Mouse (Mus musculus) neural tube, embryonic 11.5 days (tissue): Measurements from ENCODE around the gene Mier3. TPM values are rescaled to one million over a fixed set of nuclear protein-coding genes. Genes with fewer than 3 reads are reported as not detected.
"Not testable (repeated sequence)": the region's sequence is repeated elsewhere in the genome, so short reads cannot be mapped to it uniquely, and the experiment has no call there.

Experiments used
- ATAC-seq: fragments of 200-750 bp; cut with Nextera tagmentation; 2 replicates; pipeline ENCODE4 v1.8.0; 2017; ENCODE audit warnings: moderate number of reproducible peaks, mild to moderate bottlenecking, moderate TSS enrichment, moderate library complexity; ENCODE audit not compliant: insufficient read depth, low FRiP score, low TSS enrichment
- DNase-seq: peaks from one replicate; pipeline ENCODE4 v3.0.0-alpha.2; 2015; ENCODE audit warnings: low spot score
- H3K27ac ChIP-seq: fragments of 300-500 bp; sonication (generic); 2 replicates; pipeline ENCODE4 v1.5.1; 2014; ENCODE audit warnings: low read depth, mild to moderate bottlenecking, low read length
- H3K27me3 ChIP-seq: fragments of 300-500 bp; sonication (generic); 2 replicates; pipeline ENCODE4 v1.6.1; 2014; ENCODE audit warnings: mild to moderate bottlenecking, low read length, mixed read lengths; ENCODE audit not compliant: control insufficient read depth, insufficient read depth
- H3K36me3 ChIP-seq: fragments of 300-500 bp; sonication (generic); 2 replicates; pipeline ENCODE4 v1.6.1; 2014; ENCODE audit warnings: mild to moderate bottlenecking, low read length, moderate library complexity, mixed read lengths; ENCODE audit not compliant: control insufficient read depth, insufficient read depth
- H3K4me1 ChIP-seq: fragments of 300-500 bp; sonication (generic); 2 replicates; pipeline ENCODE4 v1.6.1; 2014; ENCODE audit warnings: low read length, mixed read lengths; ENCODE audit not compliant: control insufficient read depth, insufficient read depth
- H3K4me2 ChIP-seq: fragments of 300-500 bp; sonication (generic); 2 replicates; pipeline ENCODE4 v1.6.1; 2014; ENCODE audit warnings: low read depth, mild to moderate bottlenecking, moderate library complexity
- H3K4me3 ChIP-seq: fragments of 300-500 bp; sonication (generic); 2 replicates; pipeline ENCODE4 v1.5.1; 2014; ENCODE audit warnings: low read depth, low read length
- H3K9ac ChIP-seq: fragments of 300-500 bp; sonication (generic); 2 replicates; pipeline ENCODE4 v1.6.1; 2014; ENCODE audit warnings: mild to moderate bottlenecking, low read length
- H3K9me3 ChIP-seq: fragments of 300-500 bp; sonication (generic); 2 replicates; pipeline ENCODE4 v1.6.1; 2016; ENCODE audit warnings: low read length; ENCODE audit not compliant: control insufficient read depth
- WGBS: fragments of 180-500 bp; shearing (Covaris S2); extraction: QIAGEN DNeasy Blood & Tissue Kit; methylation state at CpG from one replicate; pipeline ENCODE4 v1.1.7; 2014; 5-methylcytosine and 5-hydroxymethylcytosine counted together
- polyA plus RNA-seq: library from polyadenylated mRNA; unstranded; fragments of >200 nt; fragmentation: Nextera tagmentation; extraction: Ambion mirVana; gene quantifications from 2 replicates; pipeline ENCODE4 v1.2.1, GENCODE M21; 2014

The Mier3 gene
- polyA plus RNA-seq, 1 experiment from 2014 or later = 24.9 TPM

- no peaks in the 10 kb centered on the region for H3K9me3 ChIP-seq
- peak overlapping the region; percentile 88 for H3K4me2 ChIP-seq
- peak; percentile 93 for DNase-seq
- H3K4me3 ChIP-seq = peak overlapping the region; percentile 98
- no peaks in the 10 kb centered on the region for H3K36me3 ChIP-seq
- 0 out of 2 replicates have a peak, but pooled peaks cover 2% of the 10 kb centered on the region for H3K27me3 ChIP-seq
- no peaks in the 10 kb centered on the region for H3K4me1 ChIP-seq
- peak overlapping the region; percentile 97 for H3K9ac ChIP-seq
- WGBS = under 1% methylated on average over 62 of the region's 86 CpGs
- peak; percentile 95 for ATAC-seq
- H3K27ac ChIP-seq = peak overlapping the region; percentile 96
Observed at GRCm38 (mm10) chr13:111685751-111686462, 5.1 kb downstream of the Mier3 start.

GRCm38 (mm10) chr13:111686522-111687284, 5.9 kb downstream of the Mier3 start:
- no peaks in the 10 kb centered on the region for H3K9me3 ChIP-seq
- peak overlapping the region; percentile 97 for H3K9ac ChIP-seq
- H3K4me2 ChIP-seq = peak overlapping the region; percentile 88
- ATAC-seq = peak; percentile 71
- peak overlapping the region; percentile 98 for H3K4me3 ChIP-seq
- H3K36me3 ChIP-seq = no peaks in the 10 kb centered on the region
- WGBS = 0% methylated on average over 60 of the region's 101 CpGs
- DNase-seq = peak; percentile 48
- no peaks in the 10 kb centered on the region for H3K4me1 ChIP-seq
- H3K27ac ChIP-seq = peak overlapping the region; percentile 96
- H3K27me3 ChIP-seq = 0 out of 2 replicates have a peak, but pooled peaks cover 2% of the 10 kb centered on the region

GRCm38 (mm10) chr13:111687285-111687781, 6.6 kb downstream of the Mier3 start:
- ATAC-seq (peak; percentile 48), DNase-seq (peak; percentile 80)
- Histone ChIP-seq H3K4me1 (no peaks in the 10 kb centered on the region), H3K4me3 (peak overlapping the region; percentile 98), H3K4me2 (peak overlapping the region; percentile 88), H3K36me3 (no peaks in the 10 kb centered on the region), H3K27me3 (0 out of 2 replicates have a peak, but pooled peaks cover 2% of the 10 kb centered on the region), H3K9me3 (no peaks in the 10 kb centered on the region), H3K27ac (peak overlapping the region; percentile 96), H3K9ac (peak overlapping the region; percentile 97)
- WGBS = under 1% methylated on average over 35 of the region's 35 CpGs

- Histone ChIP-seq H3K9ac (no peak overlapping the region), H3K36me3 (peaks cover 19% of the 10 kb centered on the region), H3K9me3 (no peaks in the 10 kb centered on the region), H3K4me3 (no peak overlapping the region), H3K4me2 (no peak overlapping the region), H3K27me3 (no peaks in the 10 kb centered on the region), H3K27ac (no peak overlapping the region), H3K4me1 (no peaks in the 10 kb centered on the region)
- 96% methylated on average over 10 of the region's 10 CpGs for WGBS
- DNase-seq (no peak), ATAC-seq (no peak)
Observed at GRCm38 (mm10) chr13:111703396-111703795, 22.6 kb downstream of the Mier3 start.

DNA sequence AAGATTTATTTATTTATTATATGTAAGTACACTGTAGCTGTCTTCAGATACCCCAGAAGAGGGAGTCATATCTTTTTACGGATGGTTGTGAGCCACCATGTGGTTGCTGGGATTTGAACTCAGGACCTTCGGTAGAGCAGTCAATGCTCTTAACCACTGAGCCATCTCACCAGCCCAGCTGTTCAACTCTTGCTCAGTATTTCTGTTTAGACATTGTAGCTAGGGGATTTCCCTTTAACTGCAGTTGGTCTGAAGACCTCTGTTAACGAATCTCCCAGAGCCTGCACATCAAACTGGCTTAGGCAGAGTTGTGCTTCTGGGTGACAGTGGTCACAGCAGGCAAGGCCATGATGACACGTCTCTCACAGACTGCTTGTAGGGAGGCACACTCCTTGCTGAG, 23.2 kb downstream of the Mier3 start:
- ATAC-seq, H3K9ac ChIP-seq, H3K4me3 ChIP-seq, H3K9me3 ChIP-seq, DNase-seq, H3K4me1 ChIP-seq, H3K27me3 ChIP-seq, H3K27ac ChIP-seq, H3K4me2 ChIP-seq: not testable (repeated sequence)
- 85% methylated on average over 4 of the region's 4 CpGs for WGBS
- peaks cover 19% of the 10 kb centered on the region for H3K36me3 ChIP-seq

DNA sequence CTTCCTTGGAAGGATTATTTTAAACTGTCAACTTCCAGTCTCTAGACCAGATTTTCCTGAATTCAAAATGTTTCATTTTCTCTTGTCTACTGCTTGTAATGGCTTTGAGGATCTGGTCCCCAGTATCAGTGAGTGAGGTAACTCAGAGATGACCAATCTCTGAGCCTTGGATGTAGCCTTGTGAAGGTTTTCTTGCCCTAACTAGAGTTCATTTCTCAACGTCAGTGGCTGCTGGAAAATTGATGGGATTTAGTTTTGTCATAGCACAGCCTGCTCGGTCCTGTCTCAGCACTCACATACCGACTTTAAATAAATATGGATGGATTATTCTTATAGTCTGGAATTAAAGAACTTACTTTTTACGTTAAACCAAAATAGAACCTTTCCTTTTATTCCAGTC, 29.8 kb downstream of the Mier3 start:
- DNase-seq (no peak), ATAC-seq (no peak)
- Histone ChIP-seq H3K27me3 (no peaks in the 10 kb centered on the region), H3K36me3 (peaks cover 28% of the 10 kb centered on the region), H3K9ac (no peak overlapping the region), H3K9me3 (no peaks in the 10 kb centered on the region), H3K4me2 (no peak overlapping the region), H3K27ac (no peak overlapping the region), H3K4me3 (no peak overlapping the region), H3K4me1 (no peaks in the 10 kb centered on the region)
- 88% methylated on average over 4 of the region's 4 CpGs for WGBS

- 60% methylated on average over 9 of the region's 9 CpGs for WGBS
- Histone ChIP-seq H3K4me3 (no peak overlapping the region), H3K4me1 (no peaks in the 10 kb centered on the region), H3K27me3 (no peaks in the 10 kb centered on the region), H3K36me3 (no peaks in the 10 kb centered on the region; the same call in none of the 2 replicates), H3K9ac (no peak overlapping the region), H3K9me3 (no peaks in the 10 kb centered on the region), H3K27ac (no peak overlapping the region), H3K4me2 (no peak overlapping the region)
- ATAC-seq (no peak), DNase-seq (no peak)
Observed at GRCm38 (mm10) chr13:111719726-111720125, 38.9 kb downstream of the Mier3 start.

DNA sequence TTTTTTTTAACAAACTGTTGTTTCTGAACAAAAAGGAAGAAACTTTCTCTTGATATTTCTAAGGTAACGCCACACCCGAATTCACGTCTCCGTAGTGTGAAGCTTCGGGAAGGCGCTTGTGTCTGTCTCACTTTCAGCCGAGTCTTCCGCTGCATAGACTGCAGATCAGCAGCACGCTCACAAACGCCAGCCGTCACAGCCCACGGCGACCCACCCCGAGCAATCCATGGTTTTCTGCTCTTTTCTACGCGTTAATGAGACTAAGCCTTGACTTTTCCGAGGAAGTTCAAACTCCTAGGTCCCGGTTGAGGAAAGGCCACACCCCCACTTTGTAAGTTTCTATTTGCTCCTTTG, 44.0 kb downstream of the Mier3 start:
- peak overlapping the region; percentile 39 for H3K4me2 ChIP-seq
- no peaks in the 10 kb centered on the region for H3K27me3 ChIP-seq
- H3K36me3 ChIP-seq = no peaks in the 10 kb centered on the region; the same call in 1 of the 2 replicates
- WGBS = under 1% methylated on average over 18 of the region's 18 CpGs
- H3K4me3 ChIP-seq = peak overlapping the region; percentile 59
- no peaks in the 10 kb centered on the region; the same call in 1 of the 2 replicates for H3K4me1 ChIP-seq
- H3K27ac ChIP-seq = no peak overlapping the region
- 0 out of 2 replicates have a peak, but pooled peaks cover 3% of the 10 kb centered on the region for H3K9me3 ChIP-seq
- ATAC-seq (no peak), DNase-seq (no peak)
- peak overlapping the region; percentile 33; the same call in 1 of the 2 replicates for H3K9ac ChIP-seq
